Mouse (Mus musculus) lung, postnatal 36 days (tissue): ENCODE data around the gene Adam26a.
"Not testable (repeated sequence)": the region's sequence is repeated elsewhere in the genome, so short reads cannot be mapped to it uniquely, and the experiment has no call there.

Source experiments
- DNase-seq: peaks from one replicate; pipeline ENCODE4 v3.0.0; 2022; ENCODE audit warnings: mixed read lengths

The Adam26a gene

DNA sequence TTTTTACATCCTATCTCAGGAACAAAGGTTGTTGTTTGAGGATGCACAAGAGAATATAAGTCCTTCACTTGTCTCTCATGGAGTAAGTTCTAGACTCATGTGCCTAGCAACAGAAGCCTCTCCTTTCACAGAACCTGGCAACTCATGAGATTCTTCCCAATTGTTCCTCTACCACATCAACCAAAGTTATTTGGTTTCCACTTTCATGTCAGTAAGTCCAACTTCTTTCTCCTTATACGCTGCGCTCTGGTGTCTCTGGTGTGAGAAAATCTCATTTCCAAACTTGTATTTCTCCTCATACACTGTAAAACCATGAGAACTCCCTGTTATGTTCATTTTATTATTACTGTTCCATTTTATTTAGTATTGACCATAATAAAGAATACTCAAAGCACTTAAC lies at the start of gene Adam26a:
TSS of gene Adam26a (minus strand) at position 101 of the 400 bp plus-strand sequence.
- not testable (repeated sequence) for DNase-seq

DNA sequence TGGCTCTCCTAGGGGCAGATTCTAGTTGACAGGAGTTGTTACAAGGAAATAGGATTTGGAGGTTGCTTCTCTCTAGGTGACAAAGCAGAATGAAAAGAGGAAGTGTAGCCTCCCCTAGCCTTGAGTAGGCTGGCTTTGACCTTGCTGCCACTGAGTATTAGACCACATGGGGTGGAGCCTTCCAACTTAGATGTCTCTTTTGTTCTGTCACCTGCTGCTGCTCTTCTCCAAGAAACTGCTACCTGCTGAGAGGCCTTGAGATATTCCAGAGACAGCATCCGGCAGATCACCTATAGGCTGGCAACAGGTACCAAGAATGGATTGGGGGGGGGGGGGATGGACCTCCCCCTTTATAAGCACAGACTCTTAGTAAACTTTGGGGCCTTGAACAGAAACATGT lies 39.5 kb upstream of the Adam26a start:
- DNase-seq, result no peak

DNA sequence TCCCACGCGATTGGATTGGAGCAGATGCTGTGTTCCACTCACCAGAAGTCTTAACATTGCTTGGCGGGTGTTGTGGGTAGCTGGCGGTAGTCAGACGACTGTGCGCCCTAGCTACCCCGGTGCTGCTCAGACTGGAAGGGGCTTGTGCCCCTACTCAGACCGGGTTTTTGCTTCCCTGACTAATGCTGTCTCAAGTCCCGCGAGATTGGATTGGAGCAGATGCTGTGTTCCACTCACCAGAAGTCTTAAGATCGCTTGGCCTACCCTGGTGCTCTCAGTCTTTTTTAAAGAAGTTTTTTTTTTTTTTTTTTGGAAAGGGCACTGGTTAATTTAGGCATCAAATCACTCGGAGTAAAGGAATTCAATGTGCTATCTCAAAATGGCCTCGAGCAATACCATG lies 27.1 kb upstream of the Adam26a start:
- DNase-seq, result not testable (repeated sequence)

DNA sequence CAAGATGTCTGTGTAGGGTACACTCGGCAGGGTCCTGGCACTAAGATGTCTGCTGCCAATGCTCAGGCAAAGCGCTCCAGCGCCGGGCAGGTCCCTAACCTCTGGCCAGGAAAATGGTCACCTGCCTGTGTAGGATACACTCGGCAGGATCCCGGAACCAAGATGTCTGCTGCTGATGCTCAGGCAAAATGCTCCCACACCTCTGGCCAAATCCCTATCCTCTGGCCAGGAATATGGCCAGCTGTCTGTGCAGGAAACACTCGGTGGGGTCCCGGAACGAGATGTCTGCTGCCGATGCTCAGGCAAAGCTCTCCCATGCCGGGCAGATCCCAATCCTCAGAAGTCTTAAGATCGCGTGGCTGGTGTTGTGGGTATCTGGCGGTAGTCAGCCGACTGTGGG lies 26.7 kb upstream of the Adam26a start:
- not testable (repeated sequence) for DNase-seq

DNA sequence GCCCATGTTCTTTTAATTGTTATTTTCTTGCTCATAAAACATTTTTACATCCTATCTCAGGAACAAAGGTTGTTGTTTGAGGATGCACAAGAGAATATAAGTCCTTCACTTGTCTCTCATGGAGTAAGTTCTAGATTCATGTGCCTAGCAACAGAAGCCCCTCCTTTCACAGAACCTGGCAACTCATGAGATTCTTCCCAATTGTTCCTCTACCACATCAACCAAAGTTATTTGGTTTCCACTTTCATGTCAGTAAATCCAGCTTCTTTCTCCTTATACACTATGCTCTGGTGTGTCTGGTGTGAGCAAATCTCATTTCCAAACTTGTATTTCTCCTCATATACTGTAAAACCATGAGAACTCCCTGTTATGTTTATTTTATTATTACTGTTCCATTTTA lies 48.5 kb downstream of the Adam26a start, which contains the start of gene Adam26b:
TSS of gene Adam26b (minus strand) at position 101 of the 400 bp plus-strand sequence.
- DNase-seq, result not testable (repeated sequence)
